Mouse (Mus musculus) C2C12 (cell line): Measurements from ENCODE around the gene Ttll9.

Experiments
- CEBPB ChIP-seq: IDR thresholded peaks from one replicate; pipeline ENCODE4 v1.6.1; 2011; ENCODE audit warnings: low read depth, mild to moderate bottlenecking, control low read depth, moderate library complexity
- CTCF ChIP-seq: IDR thresholded peaks from one replicate; pipeline ENCODE4 v1.5.1; 2011; ENCODE audit not compliant: control insufficient read depth, insufficient read depth, insufficient read length
- MAX ChIP-seq: IDR thresholded peaks from one replicate; pipeline ENCODE4 v1.6.1; 2011; ENCODE audit warnings: mild to moderate bottlenecking, control low read depth
- MYOG ChIP-seq: IDR thresholded peaks from one replicate; pipeline ENCODE4 v1.6.1; 2011; ENCODE audit not compliant: control insufficient read depth, insufficient read length; ENCODE audit errors: extremely low read depth
- USF1 ChIP-seq: IDR thresholded peaks from one replicate; pipeline ENCODE4 v1.6.1; 2011; ENCODE audit warnings: low read depth, mild to moderate bottlenecking, control low read depth, moderate library complexity

- TF ChIP-seq USF1 (no peak), CTCF (no peak), MAX (no peak), CEBPB (no peak), MYOG (no peak)
Measured at GRCm38 (mm10) chr2:153005981-153006380, 43.7 kb downstream of the Ttll9 start.
